In the genomic region with DNA sequence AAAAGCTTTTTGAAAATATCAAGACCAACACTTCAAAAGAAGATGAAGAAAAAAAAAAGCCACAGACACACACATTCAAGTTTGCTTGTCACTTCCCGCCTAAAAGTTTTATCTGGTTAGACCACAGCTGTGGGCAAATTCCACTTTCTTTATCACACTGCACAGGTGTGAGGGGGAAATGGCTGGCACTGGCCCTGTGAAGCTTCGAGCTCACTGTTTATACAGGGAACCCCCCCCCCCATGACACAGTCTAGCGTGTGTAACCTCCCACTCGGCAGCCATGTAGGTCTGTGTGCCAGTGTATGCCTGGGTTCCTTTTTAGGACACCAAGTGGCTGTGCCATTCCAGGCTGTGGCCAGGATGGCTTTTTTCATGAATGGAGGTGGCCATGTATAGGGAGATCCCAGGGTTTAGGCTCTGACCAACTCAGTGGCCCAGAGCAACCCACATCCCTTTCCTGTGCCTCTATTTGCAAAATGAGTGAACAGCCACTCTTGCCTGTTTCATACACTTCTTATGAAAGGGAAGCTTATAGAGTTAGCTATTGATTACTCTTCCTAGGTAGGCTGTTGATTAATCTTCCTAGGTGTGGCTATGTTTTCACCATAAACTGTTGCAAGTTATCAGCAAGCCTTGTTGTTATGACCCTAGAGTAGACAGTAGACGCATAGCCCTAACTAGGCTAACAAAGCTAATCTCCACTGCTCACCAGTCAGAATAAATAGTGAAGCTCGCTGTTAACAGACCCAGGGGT, we compare ENCODE assay signal across 8 mouse cellular contexts. TPM values are rescaled to one million over a fixed set of nuclear protein-coding genes. Genes with fewer than 3 reads are reported as not detected.
DNase-seq lines count a peak whose midpoint lies in the region; ATAC-seq and TF ChIP-seq lines count a peak whose summit lies in the region.

No protein-coding gene starts in this region.

- no peaks in the 10 kb centered on the region for H3K27me3 ChIP-seq in G1E (ENCODE audit: insufficient read depth, low read length)
- no peaks in the 10 kb centered on the region for H3K27me3 ChIP-seq in intestine, embryonic 16.5 days (replicated peaks; ENCODE audit: control insufficient read depth, insufficient read depth, low read length)
- no peaks in the 10 kb centered on the region for H3K27me3 ChIP-seq in midbrain, embryonic 15.5 days (replicated peaks)

- peaks cover 74% of the 10 kb centered on the region for H3K4me1 ChIP-seq in G1E (ENCODE audit: insufficient read depth, low read depth, low read length)
- peaks cover 2% of the 10 kb centered on the region; the same call in 1 of the 2 replicates for H3K4me1 ChIP-seq in intestine, embryonic 16.5 days (ENCODE audit: control insufficient read depth, insufficient read depth, low read length)
- H3K4me1 ChIP-seq in midbrain, embryonic 15.5 days, result no peaks in the 10 kb centered on the region

- H3K9me3 ChIP-seq in G1E (replicated peaks), result no peaks in the 10 kb centered on the region
- no peaks in the 10 kb centered on the region for H3K9me3 ChIP-seq in intestine, embryonic 16.5 days (ENCODE audit: control insufficient read depth, low read length)
- no peaks in the 10 kb centered on the region for H3K9me3 ChIP-seq in midbrain, embryonic 15.5 days

- WGBS in intestine, embryonic 16.5 days, result 58% methylated on average over 6 of the region's 6 CpGs
- WGBS in midbrain, embryonic 15.5 days, result 82% methylated on average over 6 of the region's 6 CpGs

- H3K9ac ChIP-seq in intestine, embryonic 16.5 days (ENCODE audit: low read depth, low read length), result no peak overlapping the region
- no peak overlapping the region for H3K9ac ChIP-seq in midbrain, embryonic 15.5 days

- DNase-seq in A20 (ENCODE audit: low read depth, low spot score), result peak; percentile 69
- peak; percentile 61 for DNase-seq in G1E (ENCODE audit: low spot score)
- DNase-seq in spleen, postnatal 10 days (ENCODE audit: low spot score in 2 of 2), result peak; percentile 72 to 75
- DNase-seq in cerebellum, adult 9-10 months, result no peak
- no peak for DNase-seq in embryo, embryonic 9.5 days (ENCODE audit: extremely low spot score)
- no peak for DNase-seq in ovary, postnatal 36 days (ENCODE audit: low spot score)

- H3K36me3 ChIP-seq in G1E (replicated peaks), result peaks cover 26% of the 10 kb centered on the region
- H3K36me3 ChIP-seq in intestine, embryonic 16.5 days (ENCODE audit: control insufficient read depth, insufficient read depth, low read length), result no peaks in the 10 kb centered on the region
- no peaks in the 10 kb centered on the region for H3K36me3 ChIP-seq in midbrain, embryonic 15.5 days (replicated peaks)

- no peak overlapping the region for H3K27ac ChIP-seq in intestine, embryonic 16.5 days (ENCODE audit: low read length)
- H3K27ac ChIP-seq in midbrain, embryonic 15.5 days, result no peak overlapping the region

- peak; percentile 85 for ATAC-seq in G1E (ENCODE audit: extremely low read depth, insufficient number of reproducible peaks, low FRiP score, poor library complexity, severe bottlenecking)
- ATAC-seq in intestine, embryonic 16.5 days, result peak; percentile 84
- ATAC-seq in midbrain, embryonic 15.5 days (replicated peaks), result no peak

- H3K4me3 ChIP-seq in G1E (ENCODE audit: low read depth, low read length), result peak overlapping the region; percentile 71
- H3K4me3 ChIP-seq in intestine, embryonic 16.5 days (ENCODE audit: low read length), result no peak overlapping the region
- H3K4me3 ChIP-seq in midbrain, embryonic 15.5 days, result no peak overlapping the region

- no peak for TF ChIP-seq CTCF in G1E (IDR thresholded peaks at IDR 0.05; ENCODE audit: low read depth, low read length)

- no peak overlapping the region for H3K4me2 ChIP-seq in intestine, embryonic 16.5 days (ENCODE audit: low read depth, low read length)
- H3K4me2 ChIP-seq in midbrain, embryonic 15.5 days, result no peak overlapping the region

RNA-seq across cellular contexts. Expression of a gene that starts 9.1 kb away (rescaled TPM):
- total RNA-seq in G1E (2014; fragmentation: Nextera tagmentation) (39.3 and 132 TPM in 2 replicates), G1E (2017) (20.9 and 24.3 TPM in 2 replicates)
- 5.8 and 6.3 TPM in 2 replicates for polyA plus RNA-seq in G1E (2012)
- 2.6 and 8.1 TPM in 2 replicates for polyA plus RNA-seq in intestine, embryonic 16.5 days (2015; fragmentation: Nextera tagmentation; extraction: Ambion mirVana)
- polyA plus RNA-seq in midbrain, embryonic 15.5 days (2015; fragmentation: Nextera tagmentation; extraction: Ambion mirVana), result 0.14 and 0.59 TPM in 2 replicates

RNA-seq across cellular contexts. Expression of a gene that starts 15.0 kb away (rescaled TPM):
- total RNA-seq in G1E (2014; fragmentation: Nextera tagmentation) (7.1 and 12.9 TPM in 2 replicates), G1E (2017) (17.9 and 20.4 TPM in 2 replicates)
- polyA plus RNA-seq in G1E (2012), result 2.9 and 4.2 TPM in 2 replicates
- polyA plus RNA-seq in intestine, embryonic 16.5 days (2015; fragmentation: Nextera tagmentation; extraction: Ambion mirVana), result 12.5 and 13.0 TPM in 2 replicates
- polyA plus RNA-seq in midbrain, embryonic 15.5 days (2015; fragmentation: Nextera tagmentation; extraction: Ambion mirVana), result 9.2 and 9.4 TPM in 2 replicates

RNA-seq across cellular contexts. Expression of a gene that starts 46.5 kb away (rescaled TPM):
- 667 and 728 TPM in 2 replicates for total RNA-seq in G1E (2014; fragmentation: Nextera tagmentation)
- total RNA-seq in G1E (2017), result 28.6 and 40.8 TPM in 2 replicates
- polyA plus RNA-seq in G1E (2012), result 900 and 1,076 TPM in 2 replicates
- polyA plus RNA-seq in intestine, embryonic 16.5 days (2015; fragmentation: Nextera tagmentation; extraction: Ambion mirVana), result 185 and 206 TPM in 2 replicates
- 72.3 and 74.4 TPM in 2 replicates for polyA plus RNA-seq in midbrain, embryonic 15.5 days (2015; fragmentation: Nextera tagmentation; extraction: Ambion mirVana)

Comparison
In these comparisons a context has a peak if more than half of its experiments do, and no peak if none do; other contexts are left out.
1. DNase-seq: peak in A20 (single experiment), G1E (single experiment) and spleen, postnatal 10 days (2 of 2); none in cerebellum, adult 9-10 months (single experiment), embryo, embryonic 9.5 days (single experiment) and ovary, postnatal 36 days (single experiment).